Mouse (Mus musculus) forebrain, embryonic 14.5 days (tissue): ENCODE measurements around the gene Mical2. TPM values are rescaled to one million over a fixed set of nuclear protein-coding genes. Genes with fewer than 3 reads are reported as not detected.

ENCODE experiments used
- ATAC-seq: fragments of 200-750 bp; cut with Nextera tagmentation; 2 replicates; pipeline ENCODE4 v1.8.0; 2017; ENCODE audit warnings: mild to moderate bottlenecking, moderate library complexity
- DNase-seq: peaks from one replicate; pipeline ENCODE4 v3.0.0-alpha.2; 2015; ENCODE audit warnings: low spot score
- H3K27ac ChIP-seq: fragments of 300-500 bp; sonication (generic); 2 replicates; pipeline ENCODE4 v1.5.1; 2014; ENCODE audit warnings: low read depth, mild to moderate bottlenecking, control low read depth, low read length, moderate library complexity
- H3K27me3 ChIP-seq: fragments of 300-500 bp; sonication (generic); replicated peaks from 2 replicates; pipeline ENCODE4 v1.6.1; 2014; ENCODE audit warnings: low read length, control low read depth, mixed read lengths; ENCODE audit not compliant: control insufficient read depth, insufficient read depth
- H3K36me3 ChIP-seq: fragments of 300-500 bp; sonication (generic); 2 replicates; pipeline ENCODE4 v1.6.1; 2014; ENCODE audit warnings: low read length, control low read depth; ENCODE audit not compliant: control insufficient read depth, insufficient read depth
- H3K4me1 ChIP-seq: fragments of 300-500 bp; sonication (generic); 2 replicates; pipeline ENCODE4 v1.6.1; 2014; ENCODE audit warnings: antibody characterized with exemption, low read length, control low read depth; ENCODE audit not compliant: control insufficient read depth, insufficient read depth
- H3K4me2 ChIP-seq: fragments of 300-500 bp; sonication (generic); 2 replicates; pipeline ENCODE4 v1.6.1; 2014; ENCODE audit warnings: mild to moderate bottlenecking, control low read depth, low read length
- H3K4me3 ChIP-seq: fragments of 300-500 bp; sonication (generic); 2 replicates; pipeline ENCODE4 v1.5.1; 2014; ENCODE audit warnings: low read depth, low read length, control low read depth
- H3K9ac ChIP-seq: fragments of 300-500 bp; sonication (generic); 2 replicates; pipeline ENCODE4 v1.6.1; 2014; ENCODE audit warnings: mild to moderate bottlenecking, low read length, control low read depth, moderate library complexity
- H3K9me3 ChIP-seq: fragments of 300-500 bp; sonication (generic); replicated peaks from 2 replicates; pipeline ENCODE4 v1.6.1; 2016; ENCODE audit warnings: low read length, control low read depth, mixed read lengths; ENCODE audit not compliant: control insufficient read depth
- WGBS: fragments of 180-500 bp; shearing (Covaris S2); extraction: QIAGEN DNeasy Blood & Tissue Kit; methylation state at CpG from one replicate; pipeline ENCODE4 v1.1.7; 2014; 5-methylcytosine and 5-hydroxymethylcytosine counted together
- polyA plus RNA-seq: library from polyadenylated mRNA; unstranded; fragments of >200 nt; fragmentation: Nextera tagmentation; extraction: Ambion mirVana; gene quantifications from 2 replicates; pipeline ENCODE4 v1.2.1, GENCODE M21; 2014

The Mical2 gene
- polyA plus RNA-seq, 1 experiment from 2014 or later = 2.6 TPM

DNA sequence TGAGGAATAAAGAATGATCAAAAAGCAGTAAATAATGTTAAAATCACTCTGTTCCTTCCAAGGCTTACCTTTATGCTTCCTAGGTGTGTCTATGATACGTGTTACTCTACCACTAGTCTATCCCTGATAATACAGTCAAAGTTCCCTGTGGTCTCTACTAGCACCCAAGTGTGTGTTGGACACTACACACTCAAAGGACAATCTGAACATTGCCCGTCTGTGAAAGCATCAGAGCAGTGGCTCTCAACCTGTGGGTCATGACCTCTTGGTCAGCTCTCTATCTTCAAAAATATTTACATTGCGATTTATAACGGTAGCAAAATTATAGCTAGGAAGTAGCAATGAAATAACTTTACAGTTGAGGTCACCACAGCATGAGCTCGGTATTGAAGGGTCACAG, 162.2 kb downstream of the Mical2 start:
- Histone ChIP-seq H3K27me3 (0 out of 2 replicates have a peak, but pooled peaks cover 6% of the 10 kb centered on the region), H3K4me2 (no peak overlapping the region), H3K36me3 (no peaks in the 10 kb centered on the region), H3K27ac (no peak overlapping the region), H3K4me1 (peaks cover 26% of the 10 kb centered on the region), H3K4me3 (no peak overlapping the region), H3K9ac (no peak overlapping the region), H3K9me3 (no peaks in the 10 kb centered on the region)
- 91% methylated on average over 5 of the region's 5 CpGs for WGBS
- DNase-seq (no peak), ATAC-seq (no peak)

DNA sequence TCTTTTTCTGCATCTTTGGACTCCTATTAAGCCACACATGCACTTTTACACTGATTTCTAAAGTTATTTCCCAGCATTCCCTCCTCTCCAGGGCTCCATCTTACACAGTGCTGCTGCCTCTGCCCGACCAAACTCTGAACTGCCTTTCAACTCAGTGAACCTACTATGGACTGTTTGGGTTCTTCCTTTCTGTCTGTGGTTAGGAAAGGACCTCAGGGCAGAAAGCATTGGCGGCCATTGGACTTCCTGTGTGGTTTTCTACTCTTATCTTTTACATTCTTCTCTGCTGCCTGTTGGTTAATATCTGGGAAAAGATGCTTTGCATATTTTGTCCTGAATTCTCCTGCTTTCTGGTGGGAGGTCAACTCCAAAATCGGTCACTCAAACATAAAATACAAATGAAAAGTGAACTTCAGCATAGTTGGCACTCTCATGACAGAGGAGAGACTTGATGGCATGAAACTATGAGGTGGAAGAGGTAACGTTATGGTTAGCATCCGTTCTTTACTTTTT, 162.8 kb downstream of the Mical2 start:
- DNase-seq = no peak
- WGBS = 91% methylated on average over 5 of the region's 5 CpGs
- Histone ChIP-seq H3K9me3 (no peaks in the 10 kb centered on the region), H3K27ac (no peak overlapping the region), H3K27me3 (0 out of 2 replicates have a peak, but pooled peaks cover 6% of the 10 kb centered on the region), H3K36me3 (no peaks in the 10 kb centered on the region), H3K4me1 (peaks cover 26% of the 10 kb centered on the region), H3K9ac (no peak overlapping the region), H3K4me2 (no peak overlapping the region), H3K4me3 (no peak overlapping the region)
- no peak for ATAC-seq

DNA sequence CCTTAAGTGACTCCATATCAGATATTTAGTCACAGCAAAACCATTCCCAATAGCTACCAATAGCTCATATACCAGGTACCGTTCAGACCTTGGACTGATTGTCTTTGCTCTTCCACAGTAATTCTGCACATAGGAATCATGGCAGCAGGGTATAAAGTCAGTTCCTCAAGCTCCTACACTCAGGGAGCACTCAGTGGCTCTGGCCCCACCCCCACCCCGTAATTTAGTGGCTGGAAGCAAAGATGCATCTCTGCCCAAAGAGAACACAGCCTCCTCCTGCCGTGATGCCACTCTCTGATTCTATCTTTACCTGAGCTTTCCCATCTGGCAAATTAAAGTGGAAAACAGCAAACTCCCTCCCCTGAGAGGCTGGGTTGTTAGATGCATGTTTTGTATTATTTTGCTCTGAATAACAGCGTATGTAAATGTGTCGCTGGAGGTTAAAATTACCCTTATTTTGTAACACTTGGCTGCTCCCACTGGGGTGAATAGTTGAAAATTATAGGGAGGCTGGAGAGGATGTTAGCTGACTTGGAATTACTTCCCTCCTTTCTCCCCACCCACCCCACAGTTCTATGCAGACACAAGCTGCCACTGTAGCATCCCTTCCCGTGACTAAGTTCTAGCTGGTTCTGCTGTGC, 164.1 kb downstream of the Mical2 start:
- H3K4me3 ChIP-seq = no peak overlapping the region
- 0 out of 2 replicates have a peak, but pooled peaks cover 6% of the 10 kb centered on the region for H3K27me3 ChIP-seq
- 0 out of 2 replicates have a peak overlapping the region, but pooled peaks have one; percentile 0 for H3K4me2 ChIP-seq
- WGBS = 35% methylated on average over 6 of the region's 6 CpGs
- DNase-seq (peak; percentile 61), ATAC-seq (peak; percentile 77)
- H3K27ac ChIP-seq = peak overlapping the region; percentile 65; the same call in 1 of the 2 replicates
- H3K36me3 ChIP-seq = no peaks in the 10 kb centered on the region
- H3K4me1 ChIP-seq = peaks cover 26% of the 10 kb centered on the region
- no peak overlapping the region for H3K9ac ChIP-seq
- no peaks in the 10 kb centered on the region for H3K9me3 ChIP-seq

DNA sequence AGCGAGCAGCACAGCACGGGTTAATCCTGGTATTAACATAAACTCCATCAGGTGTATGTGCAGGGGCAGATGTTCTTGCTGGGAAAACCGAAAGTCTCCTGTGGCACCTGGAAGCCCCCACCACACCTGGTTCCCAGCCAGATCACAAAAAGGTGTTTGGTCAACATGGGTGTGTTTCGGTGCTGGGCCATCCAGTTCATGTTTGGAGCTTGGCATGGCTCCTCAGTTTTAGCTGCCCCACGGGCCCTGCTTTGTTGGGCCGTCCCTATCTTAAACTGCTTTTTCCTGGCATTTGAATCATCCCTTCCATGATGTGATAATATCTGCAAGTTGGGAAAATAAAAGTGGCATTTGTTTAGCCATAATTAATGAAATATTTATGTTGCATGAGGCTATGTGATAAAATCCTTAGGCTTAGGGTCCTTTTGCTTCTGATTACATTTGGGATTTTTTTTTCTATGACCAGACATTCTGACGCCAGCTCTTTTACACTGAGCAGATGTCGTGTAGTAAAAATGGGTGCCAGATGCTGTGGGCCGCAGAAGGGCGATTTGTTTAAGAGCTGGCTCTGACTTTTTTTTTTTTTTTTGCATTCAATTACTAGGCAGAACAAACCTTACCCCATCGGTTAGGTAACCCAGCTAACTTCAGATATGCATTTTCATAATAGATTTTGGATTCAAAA, 164.7 kb downstream of the Mical2 start:
- Histone ChIP-seq H3K27ac (peak overlapping the region; percentile 65), H3K4me1 (peaks cover 26% of the 10 kb centered on the region), H3K4me2 (0 out of 2 replicates have a peak overlapping the region, but pooled peaks have one; percentile 16), H3K4me3 (no peak overlapping the region), H3K9me3 (no peaks in the 10 kb centered on the region), H3K9ac (no peak overlapping the region), H3K27me3 (0 out of 2 replicates have a peak, but pooled peaks cover 6% of the 10 kb centered on the region), H3K36me3 (no peaks in the 10 kb centered on the region)
- 15% methylated on average over 11 of the region's 11 CpGs for WGBS
- DNase-seq (peak; percentile 79), ATAC-seq (peak; percentile 61)

DNA sequence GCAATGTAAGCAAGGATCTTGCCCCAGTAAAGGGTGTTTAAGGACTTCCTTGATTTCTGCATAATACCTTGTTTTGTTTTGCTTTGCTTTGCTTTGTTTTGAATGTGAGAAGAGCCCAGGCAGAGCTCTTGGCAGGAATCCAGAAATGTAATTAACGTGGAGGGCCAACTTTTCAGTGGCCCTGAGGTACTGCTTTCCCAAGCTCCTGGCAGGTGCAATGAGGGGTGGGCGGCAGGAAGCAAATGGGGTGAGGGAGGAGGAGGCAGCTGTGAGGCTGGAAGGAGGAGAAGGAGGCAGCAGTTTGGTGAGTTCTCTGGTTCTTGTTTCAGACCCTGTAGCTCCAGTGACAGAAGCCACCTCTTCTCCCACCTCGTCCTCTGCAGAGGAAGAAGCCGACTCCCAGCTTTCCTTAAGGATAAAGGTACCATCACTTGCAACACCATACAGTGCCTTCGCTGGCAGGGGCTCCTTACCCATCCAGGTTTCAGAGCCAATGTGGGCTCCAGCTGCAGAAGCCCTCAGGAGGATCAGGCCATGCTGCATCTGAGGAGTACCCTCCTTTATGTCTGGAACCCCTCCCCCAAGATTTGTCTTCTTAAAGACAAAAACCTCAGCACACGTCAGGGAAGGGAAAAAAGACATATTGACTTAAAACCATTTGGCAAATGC, 165.4 kb downstream of the Mical2 start:
- Histone ChIP-seq H3K4me2 (0 out of 2 replicates have a peak overlapping the region, but pooled peaks have one; percentile 16), H3K9me3 (no peaks in the 10 kb centered on the region), H3K9ac (no peak overlapping the region), H3K27me3 (0 out of 2 replicates have a peak, but pooled peaks cover 6% of the 10 kb centered on the region), H3K4me3 (no peak overlapping the region), H3K36me3 (no peaks in the 10 kb centered on the region), H3K27ac (peak overlapping the region; percentile 66), H3K4me1 (peaks cover 26% of the 10 kb centered on the region)
- ATAC-seq (peak; percentile 66), DNase-seq (peak; percentile 81)
- 17% methylated on average over 6 of the region's 6 CpGs for WGBS

DNA sequence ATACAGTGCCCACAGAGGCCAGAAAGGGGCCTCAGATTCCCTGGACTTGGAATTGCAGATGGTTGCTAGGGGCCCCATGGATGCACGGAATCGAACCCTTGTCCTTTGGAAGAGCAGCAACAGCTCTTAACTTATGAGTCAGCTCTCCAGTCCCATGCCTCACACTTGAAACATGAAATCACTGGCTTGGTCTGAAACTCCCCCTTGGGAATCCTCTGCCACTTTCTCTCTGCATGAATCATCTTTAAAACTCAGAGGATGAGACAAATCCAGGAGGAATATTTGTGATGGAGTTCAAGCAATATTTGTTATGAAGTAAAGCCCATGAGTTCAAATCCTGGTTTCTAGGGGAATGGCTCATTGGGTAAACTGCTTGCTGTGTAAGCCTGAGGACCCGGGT, 172.1 kb downstream of the Mical2 start:
- Histone ChIP-seq H3K9ac (no peak overlapping the region), H3K4me2 (no peak overlapping the region), H3K27me3 (no peaks in the 10 kb centered on the region; the same call in 1 of the 2 replicates), H3K9me3 (no peaks in the 10 kb centered on the region), H3K27ac (no peak overlapping the region), H3K36me3 (no peaks in the 10 kb centered on the region), H3K4me1 (peaks cover 12% of the 10 kb centered on the region), H3K4me3 (no peak overlapping the region)
- WGBS = 94% methylated on average over 3 of the region's 3 CpGs
- no peak for DNase-seq
- ATAC-seq = no peak

DNA sequence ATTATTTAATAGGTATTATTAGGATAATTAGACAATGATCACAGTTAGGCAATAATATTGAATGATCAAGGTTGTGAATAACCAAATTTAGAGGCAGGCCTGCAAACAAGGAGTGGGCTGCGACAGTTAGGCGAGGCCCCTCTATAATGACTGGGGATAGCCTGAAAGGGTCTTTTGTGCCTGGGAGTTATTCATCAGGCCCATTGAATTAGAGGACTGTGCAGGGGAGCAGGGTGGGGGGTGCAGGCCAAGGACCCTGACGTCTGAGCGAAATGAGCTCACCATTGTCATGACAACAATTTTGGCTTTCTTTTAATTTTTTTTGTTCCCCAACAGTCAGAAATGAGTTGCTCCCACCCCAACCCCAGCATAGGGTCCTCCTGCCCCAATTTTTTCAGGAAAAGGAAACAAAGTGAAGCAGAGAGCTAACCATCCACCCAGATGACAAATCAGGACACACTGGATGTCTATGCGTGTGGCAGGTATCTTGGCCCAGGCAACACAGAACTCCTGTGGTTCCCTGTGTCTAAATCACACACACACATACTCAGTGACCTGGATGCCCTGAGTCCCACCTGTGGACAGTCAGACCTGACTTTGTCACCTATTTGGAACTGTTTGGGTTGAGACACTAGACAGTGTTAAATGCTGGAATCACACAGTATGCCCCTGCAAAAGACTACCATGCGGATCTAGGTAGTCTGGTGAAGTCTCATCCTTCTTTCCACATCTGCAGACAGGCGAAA, 173.9 kb downstream of the Mical2 start:
- Histone ChIP-seq H3K27me3 (no peaks in the 10 kb centered on the region; the same call in 1 of the 2 replicates), H3K9me3 (no peaks in the 10 kb centered on the region), H3K27ac (peak overlapping the region; percentile 27; the same call in 1 of the 2 replicates), H3K4me3 (no peak overlapping the region), H3K4me2 (no peak overlapping the region), H3K9ac (0 out of 2 replicates have a peak overlapping the region, but pooled peaks have one; percentile 17), H3K4me1 (peaks cover 12% of the 10 kb centered on the region), H3K36me3 (no peaks in the 10 kb centered on the region)
- ATAC-seq = peak; percentile 91
- DNase-seq = peak; percentile 63
- WGBS = 11% methylated on average over 7 of the region's 7 CpGs

DNA sequence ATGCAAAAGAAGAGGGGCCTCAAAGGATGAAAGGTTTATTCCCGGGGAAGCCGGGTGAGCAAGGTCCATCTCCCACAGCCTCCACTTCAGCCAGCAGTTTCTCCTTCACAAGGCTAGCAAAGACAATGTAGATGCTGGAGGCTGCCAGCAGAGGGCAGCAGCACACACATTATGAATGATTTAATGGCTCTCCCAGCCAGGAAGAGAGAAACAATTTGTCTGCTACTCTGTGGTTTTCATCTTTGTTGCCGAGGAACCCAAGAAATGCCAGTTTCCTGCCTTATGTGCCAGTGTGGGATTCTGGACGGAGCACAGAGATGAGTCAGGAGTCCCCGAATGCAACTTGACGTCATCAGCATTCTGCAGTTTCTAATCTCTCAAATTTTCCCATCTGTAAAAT, 174.5 kb downstream of the Mical2 start:
- Histone ChIP-seq H3K36me3 (no peaks in the 10 kb centered on the region), H3K4me3 (no peak overlapping the region), H3K4me2 (no peak overlapping the region), H3K27me3 (no peaks in the 10 kb centered on the region; the same call in 1 of the 2 replicates), H3K9ac (no peak overlapping the region), H3K4me1 (peaks cover 14% of the 10 kb centered on the region), H3K9me3 (no peaks in the 10 kb centered on the region), H3K27ac (no peak overlapping the region)
- peak; percentile 69 for ATAC-seq
- 46% methylated on average over 6 of the region's 6 CpGs for WGBS
- DNase-seq = peak; percentile 95
